Mouse (Mus musculus): Measurements from ENCODE around the gene Celsr2.

GRCm38 (mm10) chr3:108444698-108445365 is 29.5 kb upstream of the Celsr2 start, which contains the start of gene Sars:
- TF ChIP-seq CTCF (IDR thresholded peaks at IDR 0.05; ENCODE audit: low read depth) (peak; percentile 44), EP300 (IDR thresholded peaks at IDR 0.05; ENCODE audit: low read depth) (no peak)

All from liver, postnatal 0 days (tissue).